Mouse (Mus musculus) cerebellum, adult 11-12 months (tissue): ENCODE measurements around the gene Camk2g.

Experiments used
- DNase-seq: peaks from one replicate; pipeline ENCODE4 v3.0.0; 2022

Camk2g gene

GRCm38 (mm10) chr14:20793758-20794531 lies at the start of gene Camk2g:
Camk2g (minus strand) TSS chr14:20794088.
- peak; percentile 85 for DNase-seq

- DNase-seq: no peak
Observed at GRCm38 (mm10) chr14:20842629-20843028, 48.7 kb upstream of the Camk2g start.

- no peak for DNase-seq
Observed at GRCm38 (mm10) chr14:20841526-20841925, 47.6 kb upstream of the Camk2g start.

GRCm38 (mm10) chr14:20837681-20838080 lies 43.8 kb upstream of the Camk2g start:
- DNase-seq: no peak

GRCm38 (mm10) chr14:20836905-20837376 lies 43.1 kb upstream of the Camk2g start:
- DNase-seq: no peak

- peak; percentile 39 for DNase-seq
Observed at GRCm38 (mm10) chr14:20836171-20836904, 42.5 kb upstream of the Camk2g start, which contains the start of gene Plau. Plau (plus strand) TSS chr14:20836660.

GRCm38 (mm10) chr14:20834136-20834535 lies 40.2 kb upstream of the Camk2g start:
- no peak for DNase-seq

GRCm38 (mm10) chr14:20833525-20833924 lies 39.6 kb upstream of the Camk2g start:
- no peak for DNase-seq

- DNase-seq: no peak
Observed at GRCm38 (mm10) chr14:20831915-20832314, 38.0 kb upstream of the Camk2g start.

- no peak for DNase-seq
Observed at GRCm38 (mm10) chr14:20831141-20831910, 37.4 kb upstream of the Camk2g start.

- DNase-seq: no peak
Observed at GRCm38 (mm10) chr14:20829523-20830366, 35.9 kb upstream of the Camk2g start.

- no peak for DNase-seq
Observed at GRCm38 (mm10) chr14:20828524-20828923, 34.6 kb upstream of the Camk2g start.

GRCm38 (mm10) chr14:20827491-20827890 lies 33.6 kb upstream of the Camk2g start:
- DNase-seq: no peak

GRCm38 (mm10) chr14:20827061-20827460 lies 33.2 kb upstream of the Camk2g start:
- no peak for DNase-seq

GRCm38 (mm10) chr14:20825516-20825915 lies 31.6 kb upstream of the Camk2g start:
- DNase-seq: no peak

GRCm38 (mm10) chr14:20824517-20824916 lies 30.6 kb upstream of the Camk2g start:
- no peak for DNase-seq

- DNase-seq: no peak
Observed at GRCm38 (mm10) chr14:20815448-20815847, 21.6 kb upstream of the Camk2g start.

GRCm38 (mm10) chr14:20811779-20812406 lies 18.0 kb upstream of the Camk2g start:
- no peak for DNase-seq

GRCm38 (mm10) chr14:20811236-20811635 lies 17.3 kb upstream of the Camk2g start:
- no peak for DNase-seq

- no peak for DNase-seq
Observed at GRCm38 (mm10) chr14:20809820-20810219, 15.9 kb upstream of the Camk2g start.

- DNase-seq: no peak
Observed at GRCm38 (mm10) chr14:20809349-20809748, 15.5 kb upstream of the Camk2g start.
